Mouse (Mus musculus) G1E (cell line): ENCODE data around the gene Larp4b. TPM values are rescaled to one million over a fixed set of nuclear protein-coding genes. Genes with fewer than 3 reads are reported as not detected.

Experiments used
- ATAC-seq: 2 replicates; pipeline ENCODE4 v1.8.0; 2016; ENCODE audit warnings: mild to moderate bottlenecking; ENCODE audit not compliant: insufficient number of reproducible peaks, poor library complexity, low FRiP score, severe bottlenecking; ENCODE audit errors: extremely low read depth
- DNase-seq: peaks from one replicate; pipeline ENCODE4 v3.0.0; 2012; ENCODE audit warnings: low spot score
- H3K27me3 ChIP-seq: 2 replicates; pipeline ENCODE4 v1.6.1; 2012; ENCODE audit warnings: mild to moderate bottlenecking, low read length, inconsistent platforms; ENCODE audit not compliant: insufficient read depth
- H3K36me3 ChIP-seq: replicated peaks from 2 replicates; pipeline ENCODE3; 2012; ENCODE audit warnings: mild to moderate bottlenecking, inconsistent platforms
- H3K4me1 ChIP-seq: 2 replicates; pipeline ENCODE4 v1.6.1; 2012; ENCODE audit warnings: low read depth, low read length, inconsistent platforms, mixed read lengths; ENCODE audit not compliant: insufficient read depth
- H3K4me3 ChIP-seq: 2 replicates; pipeline ENCODE4 v1.5.1; 2012; ENCODE audit warnings: low read depth, mild to moderate bottlenecking, inconsistent platforms, low read length, moderate library complexity, mixed read lengths
- H3K9me3 ChIP-seq: replicated peaks from 2 replicates; pipeline ENCODE4 v1.6.1; 2012; ENCODE audit warnings: inconsistent platforms
- CTCF ChIP-seq: IDR thresholded peaks from 2 replicates; pipeline ENCODE4 v1.5.1; 2012; ENCODE audit warnings: low read depth, low read length, inconsistent platforms, mixed read lengths
- GATA1 ChIP-seq: IDR thresholded peaks from 2 replicates; pipeline ENCODE4 v1.6.1; 2012; ENCODE audit warnings: borderline replicate concordance, low read length, inconsistent platforms, mixed read lengths
- GATA2 ChIP-seq: IDR thresholded peaks from 2 replicates; pipeline ENCODE4 v1.6.1; 2012; ENCODE audit warnings: low read depth, low read length, inconsistent platforms, borderline replicate concordance
- POLR2AphosphoS5 ChIP-seq: IDR thresholded peaks from 2 replicates; pipeline ENCODE4 v1.6.1; 2012; ENCODE audit warnings: low read depth, low read length, inconsistent platforms; ENCODE audit not compliant: insufficient replicate concordance
- TAL1 ChIP-seq: conservative IDR thresholded peaks from 2 replicates; pipeline ENCODE4 v1.6.1; 2012; ENCODE audit warnings: low read depth, low read length, inconsistent platforms, mixed read lengths
- polyA plus RNA-seq: library from polyadenylated mRNA; stranded (reverse); fragments of >175 nt; gene quantifications from 2 replicates; pipeline ENCODE4 v1.2.3, GENCODE M21; 2012
- total RNA-seq, 2 experiments: library from RNA; stranded (forward) in 1 of 2; stranded (reverse) in 1 of 2; fragments of 200-1000 nt in 1 of 2; fragments of >200 nt in 1 of 2; fragmentation: Nextera tagmentation in 1 of 2; gene quantifications; 2 replicates each; pipeline ENCODE4 v1.2.3; 2014 to 2017

Gene Larp4b
- total and polyA plus RNA-seq, 3 experiments: 66.3 to 233 (median 208) TPM

DNA sequence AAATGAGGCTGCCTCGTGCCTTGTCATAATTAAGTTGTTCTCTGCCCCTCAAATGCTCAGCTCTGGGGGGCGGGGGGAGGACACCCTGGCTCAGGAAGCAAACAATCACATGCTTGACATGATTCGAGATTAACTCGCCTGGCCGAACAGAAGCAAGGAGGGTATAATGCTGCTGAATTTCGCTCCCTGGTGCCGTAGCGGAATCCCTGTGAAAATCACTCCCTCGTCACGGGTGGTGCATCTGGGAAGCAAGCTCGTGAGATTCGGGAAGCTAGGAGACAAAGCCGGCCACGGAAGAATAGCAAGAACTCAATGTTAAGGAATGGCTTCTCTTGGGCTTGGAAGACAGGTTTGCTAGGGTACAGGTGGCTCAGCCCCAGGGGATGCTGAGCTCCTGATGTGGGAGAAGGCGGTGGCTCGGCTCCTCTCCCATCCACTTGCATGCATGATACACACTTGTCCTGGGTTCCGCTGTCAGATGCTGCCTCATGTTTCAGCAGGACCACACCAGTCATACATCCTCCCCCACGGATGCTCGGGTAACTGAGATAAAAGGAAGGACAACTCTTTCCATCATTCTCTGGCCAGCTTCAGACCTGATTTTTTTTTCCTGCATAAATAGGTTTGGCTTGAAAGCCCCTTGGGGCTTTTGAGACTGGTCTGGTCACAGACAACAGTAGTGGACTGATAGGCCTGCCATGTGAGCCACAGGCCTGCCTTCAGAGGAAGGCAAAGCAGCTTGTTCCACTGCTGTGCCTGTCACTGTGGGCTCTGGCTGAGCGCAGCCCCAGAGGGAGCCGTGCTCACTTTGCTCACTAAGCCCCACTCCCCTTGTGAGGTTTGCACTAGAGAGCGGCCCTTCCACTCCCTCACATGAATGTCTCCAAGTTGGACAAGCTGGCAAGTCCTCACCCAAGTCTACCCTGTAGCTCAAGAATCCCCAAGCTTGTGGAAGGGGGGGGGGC, 94.2 kb downstream of the Larp4b start:
- TF ChIP-seq GATA2 (no peak), GATA1 (no peak), POLR2AphosphoS5 (no peak), TAL1 (no peak)
- Histone ChIP-seq H3K9me3 (no peaks in the 10 kb centered on the region), H3K4me3 (no peak overlapping the region), H3K36me3 (no peaks in the 10 kb centered on the region), H3K4me1 (no peaks in the 10 kb centered on the region), H3K27me3 (peaks cover 31% of the 10 kb centered on the region)
- DNase-seq: no peak
- no peak for ATAC-seq

DNA sequence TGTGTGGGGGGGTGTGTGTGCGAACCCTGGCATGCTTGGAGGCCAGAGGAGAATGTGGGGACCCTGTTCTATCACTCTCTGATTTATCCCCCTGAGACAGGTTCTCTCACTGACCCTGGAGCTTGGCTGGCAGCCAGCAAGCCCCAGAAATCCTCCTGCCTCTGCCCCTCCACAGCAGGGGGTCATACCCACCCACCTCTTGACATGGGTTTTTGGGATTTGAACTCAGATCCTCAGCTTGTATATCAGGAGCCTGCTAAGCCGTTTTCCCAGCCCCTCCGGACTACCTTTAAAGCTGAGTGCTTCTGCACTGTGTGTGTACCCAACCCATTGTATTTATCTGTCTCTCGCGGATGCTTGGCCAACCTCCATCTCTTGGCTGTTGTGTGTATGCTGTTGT, 95.8 kb downstream of the Larp4b start:
- Histone ChIP-seq H3K4me3 (no peak overlapping the region), H3K36me3 (no peaks in the 10 kb centered on the region), H3K27me3 (peaks cover 32% of the 10 kb centered on the region), H3K4me1 (no peaks in the 10 kb centered on the region), H3K9me3 (no peaks in the 10 kb centered on the region)
- TF ChIP-seq GATA1: no peak
- TF ChIP-seq GATA2: no peak
- no peak for TF ChIP-seq CTCF
- no peak for TF ChIP-seq POLR2AphosphoS5
- TF ChIP-seq TAL1: no peak
- ATAC-seq (no peak), DNase-seq (no peak)

DNA sequence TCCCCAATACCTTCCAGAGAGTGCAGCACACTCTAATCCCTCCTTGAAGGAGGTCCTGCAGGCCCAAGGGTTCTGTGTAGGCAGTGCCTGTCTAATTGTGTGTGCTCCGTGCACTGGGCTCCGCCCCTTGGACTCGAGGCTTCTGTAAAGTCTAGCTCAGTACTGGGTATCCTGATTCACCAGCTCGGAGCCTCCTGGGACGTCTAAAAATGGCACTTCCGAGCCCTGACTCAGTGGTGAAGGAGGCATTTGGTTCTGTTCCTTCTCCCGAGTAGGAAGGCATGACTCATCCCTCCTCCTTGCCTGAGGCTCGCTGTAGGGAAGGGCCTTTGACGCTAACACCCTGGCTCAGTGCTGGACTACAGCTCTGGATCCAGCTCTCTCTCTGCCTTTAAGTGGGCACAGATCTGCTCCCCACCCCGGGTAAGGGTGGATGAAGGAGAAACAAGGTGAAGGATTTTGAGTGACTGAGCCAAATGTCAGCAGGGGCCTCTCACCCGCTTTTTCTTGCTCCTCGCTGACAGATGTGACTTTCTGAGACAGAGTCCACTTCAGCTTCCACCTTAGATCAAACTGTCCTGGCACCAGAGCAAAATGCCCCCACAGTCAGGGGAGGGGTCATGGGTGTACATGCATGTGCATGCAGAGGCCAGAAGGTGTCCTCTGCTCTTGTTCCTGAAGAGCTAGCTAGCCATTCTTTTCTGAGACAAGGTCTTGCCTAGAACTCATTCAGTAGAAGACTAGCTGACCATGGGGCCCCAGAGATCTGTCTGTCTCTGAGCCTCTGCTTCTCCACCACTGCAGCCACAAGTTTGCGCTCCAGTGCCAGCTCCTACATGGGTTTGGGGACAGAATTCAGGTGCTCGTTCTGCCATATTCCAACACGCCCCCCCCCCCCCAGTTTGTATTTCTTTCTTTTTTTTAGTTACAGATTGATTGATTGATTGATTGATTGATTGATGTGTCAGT, 97.8 kb downstream of the Larp4b start:
- Histone ChIP-seq H3K4me3 (no peak overlapping the region), H3K27me3 (peaks cover 30% of the 10 kb centered on the region), H3K9me3 (no peaks in the 10 kb centered on the region), H3K4me1 (no peaks in the 10 kb centered on the region), H3K36me3 (no peaks in the 10 kb centered on the region)
- TF ChIP-seq POLR2AphosphoS5 (no peak), CTCF (no peak), TAL1 (no peak), GATA1 (no peak), GATA2 (no peak)
- no peak for DNase-seq
- no peak for ATAC-seq

DNA sequence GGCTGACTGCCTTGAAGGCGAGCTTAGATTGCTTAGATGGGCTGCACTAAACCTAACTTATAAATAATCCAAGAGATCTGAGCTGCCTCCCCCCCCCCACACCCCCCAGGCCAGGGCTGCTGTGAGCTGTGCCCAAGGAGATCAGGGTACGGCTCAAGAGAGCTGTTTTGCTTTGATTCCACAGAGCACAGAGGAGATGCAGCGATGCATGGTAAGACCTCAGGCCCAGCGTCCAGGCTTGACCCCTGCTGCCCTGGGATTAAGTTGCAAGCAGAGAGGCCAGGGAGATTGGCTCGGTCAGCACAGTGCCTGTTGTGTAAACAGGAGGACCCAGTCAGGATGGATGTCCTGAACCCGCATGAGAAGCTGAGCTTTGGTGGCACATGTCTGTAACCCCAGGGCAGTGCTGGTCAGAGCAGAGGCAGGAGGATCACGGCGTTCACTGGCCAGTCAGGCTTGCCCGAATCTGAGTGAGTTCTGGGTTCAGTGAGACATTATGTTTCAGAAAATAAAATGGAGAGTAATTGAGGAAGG, 99.2 kb downstream of the Larp4b start:
- TF ChIP-seq TAL1 (no peak), CTCF (no peak), GATA1 (no peak), GATA2 (no peak), POLR2AphosphoS5 (no peak)
- DNase-seq (no peak), ATAC-seq (no peak)
- H3K4me3 ChIP-seq: no peak overlapping the region
- H3K36me3 ChIP-seq: no peaks in the 10 kb centered on the region
- no peaks in the 10 kb centered on the region for H3K9me3 ChIP-seq
- peaks cover 27% of the 10 kb centered on the region for H3K27me3 ChIP-seq
- H3K4me1 ChIP-seq: no peaks in the 10 kb centered on the region

DNA sequence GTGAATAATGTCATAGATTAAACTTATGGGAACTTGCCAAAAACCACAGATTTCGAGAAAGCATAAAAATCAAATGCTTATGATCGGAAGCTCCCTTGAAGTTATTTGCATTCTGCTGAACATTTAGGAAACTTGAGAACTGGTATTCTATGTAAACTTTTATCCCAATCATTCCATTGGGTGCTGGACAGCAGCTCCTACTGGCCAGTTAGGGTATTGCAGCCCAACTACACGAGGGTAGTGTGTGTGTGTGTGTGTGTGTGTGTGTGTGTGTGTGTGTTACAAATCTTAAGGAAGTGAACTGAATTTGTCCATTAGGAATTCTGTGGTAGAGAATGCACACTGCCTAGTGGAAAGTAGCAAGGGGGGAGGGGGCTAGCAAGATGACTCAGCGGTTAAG, 101.0 kb downstream of the Larp4b start:
- Histone ChIP-seq H3K36me3 (no peaks in the 10 kb centered on the region), H3K4me3 (no peak overlapping the region), H3K27me3 (peaks cover 18% of the 10 kb centered on the region), H3K4me1 (no peaks in the 10 kb centered on the region; the same call in 1 of the 2 replicates), H3K9me3 (no peaks in the 10 kb centered on the region)
- ATAC-seq: no peak
- DNase-seq: no peak
- TF ChIP-seq POLR2AphosphoS5 (no peak), CTCF (peak; percentile 64)

DNA sequence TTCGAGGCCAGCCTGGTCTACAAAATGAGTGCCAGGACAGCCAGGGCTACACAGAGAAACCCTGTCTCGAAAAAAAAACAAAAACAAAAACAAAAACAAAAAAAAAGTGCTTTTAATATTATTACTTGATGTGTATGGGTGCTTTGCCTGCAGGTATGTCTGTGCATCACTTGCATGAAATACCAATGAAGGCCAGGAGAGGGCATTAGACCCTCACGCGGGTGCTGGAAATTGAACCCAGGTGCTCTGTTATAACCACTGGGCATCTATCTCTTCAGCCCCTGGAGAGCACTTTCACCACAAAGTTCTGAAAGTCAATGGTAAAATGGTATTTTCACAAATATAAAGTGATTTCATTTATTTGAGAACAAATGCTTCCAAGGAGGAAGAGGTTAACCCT, 101.9 kb downstream of the Larp4b start:
- no peaks in the 10 kb centered on the region for H3K36me3 ChIP-seq
- peaks cover 14% of the 10 kb centered on the region for H3K27me3 ChIP-seq
- no peaks in the 10 kb centered on the region; the same call in 1 of the 2 replicates for H3K4me1 ChIP-seq
- TF ChIP-seq GATA2 (no peak), GATA1 (no peak), TAL1 (no peak), CTCF (no peak), POLR2AphosphoS5 (no peak)
- H3K4me3 ChIP-seq: no peak overlapping the region
- DNase-seq (no peak), ATAC-seq (no peak)
- no peaks in the 10 kb centered on the region for H3K9me3 ChIP-seq
